Mouse (Mus musculus) ES-E14 (cell line): ENCODE results near the gene Cacng3.

Source experiments
- CHD2 ChIP-seq: IDR thresholded peaks from 2 replicates; pipeline ENCODE4 v1.6.1; 2014; ENCODE audit warnings: mild to moderate bottlenecking, low read depth, low read length, inconsistent platforms
- ZNF384 ChIP-seq: IDR thresholded peaks from 2 replicates; pipeline ENCODE4 v1.6.1; 2012; ENCODE audit warnings: low read depth, low read length, inconsistent platforms

DNA sequence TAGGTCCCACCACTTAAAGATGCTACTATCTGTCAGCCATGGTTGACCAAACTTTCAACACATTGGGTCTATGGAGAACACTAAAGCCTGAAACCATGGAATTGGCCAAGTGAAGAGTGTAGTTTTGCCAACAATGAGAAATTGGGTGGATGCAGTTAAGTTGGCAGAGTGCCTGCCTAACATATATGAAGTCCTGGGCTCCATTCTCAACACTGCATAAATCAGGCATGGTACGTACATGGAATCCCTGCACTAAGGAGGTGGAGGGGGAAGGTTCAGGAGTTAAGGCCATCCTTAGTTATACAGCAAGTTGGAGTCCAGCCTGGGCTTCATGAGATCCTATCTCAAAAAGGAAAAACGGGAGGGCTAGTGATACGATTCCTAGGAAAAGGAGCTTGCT is 17.8 kb upstream of the Cacng3 start:
- no peak for TF ChIP-seq ZNF384
- no peak for TF ChIP-seq CHD2
